Mouse (Mus musculus) embryonic facial prominence, embryonic 10.5 days (tissue): ENCODE data around the gene Derl3. TPM values are rescaled to one million over a fixed set of nuclear protein-coding genes. Genes with fewer than 3 reads are reported as not detected.

Experiments
- DNase-seq: peaks from one replicate; pipeline ENCODE4 v3.0.0-alpha.2; 2017; ENCODE audit warnings: low spot score
- H3K27ac ChIP-seq: fragments of 300-500 bp; sonication (generic); replicated peaks from 2 replicates; pipeline ENCODE4 v1.5.1; 2016; ENCODE audit warnings: mild to moderate bottlenecking
- H3K27me3 ChIP-seq: fragments of 300-500 bp; sonication (generic); replicated peaks from 2 replicates; pipeline ENCODE4 v1.6.1; 2016; ENCODE audit warnings: low read depth, mild to moderate bottlenecking; ENCODE audit not compliant: poor library complexity, severe bottlenecking
- H3K36me3 ChIP-seq: fragments of 300-500 bp; sonication (generic); replicated peaks from 2 replicates; pipeline ENCODE4 v1.6.1; 2016; ENCODE audit warnings: mild to moderate bottlenecking, moderate library complexity
- H3K4me1 ChIP-seq: fragments of 300-500 bp; sonication (generic); 2 replicates; pipeline ENCODE4 v1.6.1; 2016
- H3K4me3 ChIP-seq: fragments of 300-500 bp; sonication (generic); 2 replicates; pipeline ENCODE4 v1.5.1; 2016; ENCODE audit warnings: mild to moderate bottlenecking, moderate library complexity
- H3K9me3 ChIP-seq: fragments of 300-500 bp; sonication (generic); 2 replicates; pipeline ENCODE4 v1.6.1; 2016; ENCODE audit warnings: mild to moderate bottlenecking
- WGBS: fragments of 180-500 bp; shearing (Covaris S2); methylation state at CpG from one replicate; pipeline ENCODE4 v1.1.7; 2016; 5-methylcytosine and 5-hydroxymethylcytosine counted together
- polyA plus RNA-seq: library from polyadenylated mRNA; unstranded; fragments of >200 nt; fragmentation: Nextera tagmentation; extraction: Ambion mirVana; gene quantifications from 2 replicates; pipeline ENCODE4 v1.2.1, GENCODE M21; 2016

Derl3 gene
- polyA plus RNA-seq, 1 experiment from 2014 or later, result 3.0 TPM

DNA sequence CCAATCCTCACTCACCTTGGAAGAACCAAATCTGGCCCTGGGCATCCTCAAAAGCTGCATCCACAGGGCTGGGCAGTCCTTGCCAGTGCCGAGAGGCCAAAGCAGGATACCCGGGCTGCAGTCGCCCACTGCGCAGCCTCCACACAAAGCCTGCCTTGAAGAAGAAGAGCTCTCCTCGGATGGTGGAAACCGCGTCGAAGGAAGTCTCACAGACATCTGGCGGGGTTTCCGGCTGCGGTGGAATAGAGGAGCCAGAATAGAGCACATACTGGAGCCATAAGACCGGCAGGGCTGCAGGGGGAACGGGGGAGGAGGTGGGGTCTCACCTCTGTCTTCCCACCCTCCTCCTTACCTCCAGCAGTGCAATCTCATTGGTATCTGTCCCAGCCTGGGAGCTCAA lies 33.2 kb downstream of the Derl3 start:
- Histone ChIP-seq H3K4me3 (no peak overlapping the region), H3K27ac (0 out of 2 replicates have a peak overlapping the region, but pooled peaks have one; percentile 21), H3K27me3 (peaks cover 28% of the 10 kb centered on the region), H3K36me3 (peaks cover 54% of the 10 kb centered on the region), H3K9me3 (no peaks in the 10 kb centered on the region), H3K4me1 (peaks cover 28% of the 10 kb centered on the region)
- DNase-seq, result no peak
- WGBS, result 75% methylated on average over 13 of the region's 13 CpGs

DNA sequence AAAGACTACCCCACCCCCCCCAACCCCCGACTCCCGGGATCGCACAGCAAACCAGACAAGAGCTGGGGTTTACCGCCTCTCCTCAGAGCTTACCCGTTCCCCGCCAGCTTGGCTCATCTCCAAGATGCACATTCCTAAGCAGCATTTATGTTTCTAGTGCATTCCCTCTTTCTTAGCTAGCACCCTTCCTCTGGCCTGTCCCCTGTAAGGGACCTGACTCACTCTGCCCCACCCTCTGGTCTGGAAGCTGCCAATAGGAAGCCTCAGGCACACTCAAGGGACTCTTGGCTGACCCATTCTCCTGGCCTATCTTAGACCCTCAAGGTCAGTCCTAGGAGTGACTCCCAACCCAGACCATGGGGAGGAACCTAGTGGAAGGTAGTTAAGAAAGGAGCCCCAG lies 37.1 kb downstream of the Derl3 start:
- Histone ChIP-seq H3K4me1 (peaks cover 36% of the 10 kb centered on the region), H3K9me3 (no peaks in the 10 kb centered on the region), H3K36me3 (peaks cover 32% of the 10 kb centered on the region), H3K27ac (no peak overlapping the region), H3K4me3 (peak overlapping the region; percentile 74; the same call in 1 of the 2 replicates), H3K27me3 (peaks cover 67% of the 10 kb centered on the region)
- no peak for DNase-seq
- WGBS, result 44% methylated on average over 6 of the region's 6 CpGs

DNA sequence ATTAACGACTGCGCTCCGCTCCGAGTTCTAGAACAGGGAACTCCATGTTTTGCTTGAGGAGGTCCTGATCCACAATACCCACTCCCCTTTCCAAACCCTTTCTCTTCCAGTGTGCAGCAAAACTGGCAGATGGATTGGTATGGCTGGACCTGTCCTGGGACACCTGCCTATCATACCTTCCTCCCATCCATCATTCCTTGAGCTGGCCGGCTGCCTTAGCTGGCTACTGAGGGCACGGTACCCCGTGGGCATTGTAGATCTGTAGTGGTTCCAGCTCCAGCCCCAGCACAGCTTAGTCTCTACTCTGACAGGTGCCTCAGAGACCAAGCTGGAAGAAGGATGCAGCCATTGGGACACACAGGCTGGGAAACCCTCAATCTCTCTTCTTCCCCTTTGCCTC lies 38.1 kb downstream of the Derl3 start:
- no peaks in the 10 kb centered on the region for H3K9me3 ChIP-seq
- 30% methylated on average over 7 of the region's 7 CpGs for WGBS
- no peak for DNase-seq
- peak overlapping the region; percentile 74 for H3K4me3 ChIP-seq
- peaks cover 22% of the 10 kb centered on the region for H3K36me3 ChIP-seq
- H3K27ac ChIP-seq, result peak overlapping the region; percentile 87; the same call in 1 of the 2 replicates
- peaks cover 47% of the 10 kb centered on the region for H3K4me1 ChIP-seq
- peaks cover 77% of the 10 kb centered on the region for H3K27me3 ChIP-seq

DNA sequence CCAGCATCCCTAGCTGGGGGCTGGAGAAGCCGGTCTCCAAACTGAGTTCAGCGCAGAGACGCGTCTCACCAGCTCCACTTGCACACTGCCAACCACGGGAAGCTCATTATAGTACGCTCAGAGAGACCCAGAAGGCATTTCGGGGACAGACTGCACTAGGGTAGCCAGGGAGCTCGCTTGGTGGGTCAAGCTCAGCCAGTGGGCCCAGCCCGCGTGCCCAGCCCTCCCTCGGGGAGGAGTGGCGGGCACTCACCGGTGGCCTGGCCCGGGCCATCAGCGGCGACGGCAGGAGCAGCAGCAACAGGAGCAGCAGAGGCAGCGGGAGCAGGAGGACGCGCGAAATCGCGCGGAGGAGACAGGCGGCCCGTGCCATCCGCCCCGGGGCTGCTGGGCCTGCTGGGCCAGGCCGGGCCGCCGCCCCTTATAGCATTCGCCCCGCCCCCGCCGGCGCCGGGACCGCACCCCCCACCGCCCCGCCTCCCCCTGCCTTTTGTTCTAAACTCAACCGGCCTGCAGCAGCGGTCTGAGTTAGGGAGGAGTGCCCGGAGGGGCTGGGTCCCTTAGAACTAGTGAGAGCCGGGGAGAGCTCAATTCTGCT lies 39.0 kb downstream of the Derl3 start:
- H3K36me3 ChIP-seq, result peaks cover 14% of the 10 kb centered on the region
- H3K27me3 ChIP-seq, result peaks cover 86% of the 10 kb centered on the region
- peak; percentile 88 for DNase-seq
- peaks cover 48% of the 10 kb centered on the region for H3K4me1 ChIP-seq
- WGBS, result under 1% methylated on average over 44 of the region's 44 CpGs
- no peaks in the 10 kb centered on the region for H3K9me3 ChIP-seq
- peak overlapping the region; percentile 87 for H3K27ac ChIP-seq
- peak overlapping the region; percentile 74 for H3K4me3 ChIP-seq

DNA sequence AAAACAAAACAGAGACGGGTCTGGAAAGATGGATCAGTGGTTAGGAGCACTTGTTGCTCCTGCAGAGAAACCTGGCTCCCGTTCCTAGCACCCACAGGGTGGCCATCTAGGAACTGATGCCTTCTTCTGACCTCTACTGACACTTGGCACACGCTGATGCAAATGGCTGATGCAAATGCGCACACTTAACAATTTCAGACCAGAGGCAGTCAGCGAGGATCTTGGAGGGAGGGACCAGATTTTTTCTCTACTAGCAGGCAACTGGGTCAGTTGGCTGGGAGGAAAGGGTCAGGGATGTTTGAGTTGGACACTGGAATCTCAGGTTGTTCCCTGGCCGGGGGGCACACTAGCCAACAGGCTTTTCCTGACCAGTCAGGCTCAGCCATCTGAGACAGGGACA lies 39.7 kb downstream of the Derl3 start, which contains the start of gene Chchd10:
Chchd10 (plus strand) TSS at position 240 of the 400 bp plus-strand sequence.
- Histone ChIP-seq H3K36me3 (peaks cover 6% of the 10 kb centered on the region), H3K4me1 (peaks cover 55% of the 10 kb centered on the region)

DNA sequence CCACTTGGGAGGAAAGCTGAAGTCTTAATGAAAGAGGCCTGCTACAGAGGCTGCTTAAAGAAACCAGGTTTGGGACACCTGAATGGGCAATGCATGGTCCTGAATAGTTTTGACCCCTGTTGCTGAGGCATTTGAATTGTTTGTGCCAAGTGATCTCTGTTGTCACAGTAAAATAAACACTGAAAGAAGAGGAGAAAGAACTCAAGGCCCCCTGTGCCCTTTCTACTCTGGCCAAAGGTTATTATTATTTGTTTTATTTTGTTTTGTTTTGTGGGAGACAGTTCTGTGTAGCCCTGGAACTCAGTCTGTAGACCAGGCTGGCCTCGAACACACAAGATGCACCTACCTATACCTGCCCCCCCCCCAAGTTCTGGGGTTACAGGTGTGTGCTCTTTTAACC lies 41.8 kb downstream of the Derl3 start:
- Histone ChIP-seq H3K4me1 (peaks cover 58% of the 10 kb centered on the region), H3K9me3 (no peaks in the 10 kb centered on the region), H3K4me3 (peak overlapping the region; percentile 71), H3K36me3 (no peaks in the 10 kb centered on the region), H3K27me3 (peaks cover 96% of the 10 kb centered on the region), H3K27ac (no peak overlapping the region)
- WGBS, result 75% methylated on average over 1 of the region's 1 CpGs
- no peak for DNase-seq

More for the DNA sequence above, 39.7 kb downstream of the Derl3 start, which contains the start of gene Chchd10:
- Histone ChIP-seq H3K27me3 (peaks cover 93% of the 10 kb centered on the region), H3K9me3 (no peaks in the 10 kb centered on the region), H3K27ac (peak within 1 kb of the TSS; percentile 87), H3K4me3 (peak within 1 kb of the TSS; percentile 74)
- DNase-seq, result no peak
- WGBS, result 22% methylated on average over 6 of the region's 6 CpGs

DNA sequence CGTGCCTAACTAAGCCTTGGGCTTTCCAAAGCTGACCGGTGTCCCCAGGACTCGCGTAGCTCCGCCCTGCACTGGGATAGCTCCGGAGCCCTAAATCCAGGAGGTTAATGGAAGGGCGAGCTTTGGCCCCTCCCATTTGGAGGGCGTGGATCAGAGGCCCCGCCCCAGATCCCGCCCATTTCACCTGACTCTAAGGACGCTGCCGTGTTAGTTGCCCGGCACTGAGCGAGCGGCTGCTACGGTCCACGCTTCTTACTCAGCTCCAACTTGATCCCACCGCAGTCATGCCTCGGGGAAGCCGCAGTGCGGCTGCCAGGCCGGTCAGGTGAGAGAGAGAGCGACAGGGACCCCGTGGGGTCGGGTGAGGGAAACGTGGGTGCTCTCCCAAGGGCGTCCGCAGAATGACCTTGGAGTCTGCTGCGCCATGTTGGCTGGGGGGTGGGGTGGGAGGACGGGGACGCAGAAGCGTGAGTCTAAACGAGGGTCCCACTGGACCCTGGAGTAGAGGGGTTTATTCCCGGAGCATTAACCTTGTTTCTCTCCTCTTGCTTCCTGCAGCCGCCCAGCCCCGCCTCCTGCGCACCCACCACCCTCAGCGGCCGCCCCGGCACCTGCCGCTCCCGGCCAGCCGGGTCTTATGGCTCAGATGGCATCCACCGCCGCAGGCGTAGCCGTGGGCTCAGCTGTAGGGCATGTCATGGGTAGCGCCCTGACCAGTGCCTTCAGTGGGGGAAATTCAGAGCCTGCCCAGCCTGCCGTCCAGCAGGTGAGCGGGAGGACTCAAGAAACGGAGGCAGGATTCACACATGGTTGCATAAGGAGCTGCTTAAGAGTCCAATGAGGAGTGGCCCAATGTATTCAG lies 42.7 kb downstream of the Derl3 start, which contains the start of gene Mmp11:
Mmp11 (minus strand) TSS at position 817 of the 862 bp plus-strand sequence.
- Histone ChIP-seq H3K4me3 (peak within 1 kb of the TSS; percentile 71), H3K9me3 (no peaks in the 10 kb centered on the region), H3K36me3 (no peaks in the 10 kb centered on the region), H3K4me1 (peaks cover 57% of the 10 kb centered on the region), H3K27me3 (peaks cover 95% of the 10 kb centered on the region), H3K27ac (no peak within 1 kb of the TSS)
- WGBS, result 2% methylated on average over 51 of the region's 51 CpGs
- DNase-seq, result peak; percentile 84

DNA sequence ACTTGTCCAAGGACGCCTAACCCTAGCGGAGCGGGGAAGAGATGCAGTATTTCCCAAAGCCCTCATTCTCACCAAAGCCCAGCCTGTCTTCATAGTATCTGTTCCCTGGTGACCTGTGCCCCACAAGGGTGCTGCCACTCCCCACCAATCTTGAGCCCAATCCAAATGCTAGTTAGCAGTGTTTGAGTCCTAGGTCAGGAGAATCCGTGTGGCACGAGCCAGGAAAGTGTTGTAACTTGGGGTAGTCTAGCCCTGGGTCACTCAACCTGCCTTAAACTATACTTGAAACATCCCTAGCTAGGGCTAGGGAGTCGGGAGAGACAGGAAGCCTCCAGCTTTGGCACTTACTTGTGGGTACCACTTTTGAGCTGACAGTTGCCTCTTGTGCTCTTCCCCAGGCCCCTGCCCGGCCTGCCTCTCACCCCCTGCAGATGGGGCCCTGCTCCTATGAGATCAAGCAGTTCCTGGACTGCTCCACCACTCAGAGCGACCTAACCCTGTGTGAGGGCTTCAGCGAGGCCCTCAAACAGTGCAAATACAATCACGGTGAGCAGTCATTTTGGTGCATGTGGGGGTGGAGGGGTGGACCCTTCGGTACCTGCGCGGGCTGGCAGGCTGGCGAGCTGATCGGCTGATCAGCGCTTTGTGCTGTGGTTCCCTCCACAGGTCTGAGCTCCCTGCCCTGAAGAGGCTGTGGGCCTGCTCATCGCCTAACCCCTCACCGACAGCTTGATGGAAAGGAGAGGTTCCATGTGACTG lies 43.9 kb downstream of the Derl3 start:
- no peaks in the 10 kb centered on the region for H3K36me3 ChIP-seq
- peaks cover 45% of the 10 kb centered on the region for H3K4me1 ChIP-seq
- 32% methylated on average over 18 of the region's 18 CpGs for WGBS
- H3K27me3 ChIP-seq, result peaks cover 83% of the 10 kb centered on the region
- H3K27ac ChIP-seq, result no peak overlapping the region
- DNase-seq, result no peak
- no peaks in the 10 kb centered on the region for H3K9me3 ChIP-seq
- H3K4me3 ChIP-seq, result no peak overlapping the region

DNA sequence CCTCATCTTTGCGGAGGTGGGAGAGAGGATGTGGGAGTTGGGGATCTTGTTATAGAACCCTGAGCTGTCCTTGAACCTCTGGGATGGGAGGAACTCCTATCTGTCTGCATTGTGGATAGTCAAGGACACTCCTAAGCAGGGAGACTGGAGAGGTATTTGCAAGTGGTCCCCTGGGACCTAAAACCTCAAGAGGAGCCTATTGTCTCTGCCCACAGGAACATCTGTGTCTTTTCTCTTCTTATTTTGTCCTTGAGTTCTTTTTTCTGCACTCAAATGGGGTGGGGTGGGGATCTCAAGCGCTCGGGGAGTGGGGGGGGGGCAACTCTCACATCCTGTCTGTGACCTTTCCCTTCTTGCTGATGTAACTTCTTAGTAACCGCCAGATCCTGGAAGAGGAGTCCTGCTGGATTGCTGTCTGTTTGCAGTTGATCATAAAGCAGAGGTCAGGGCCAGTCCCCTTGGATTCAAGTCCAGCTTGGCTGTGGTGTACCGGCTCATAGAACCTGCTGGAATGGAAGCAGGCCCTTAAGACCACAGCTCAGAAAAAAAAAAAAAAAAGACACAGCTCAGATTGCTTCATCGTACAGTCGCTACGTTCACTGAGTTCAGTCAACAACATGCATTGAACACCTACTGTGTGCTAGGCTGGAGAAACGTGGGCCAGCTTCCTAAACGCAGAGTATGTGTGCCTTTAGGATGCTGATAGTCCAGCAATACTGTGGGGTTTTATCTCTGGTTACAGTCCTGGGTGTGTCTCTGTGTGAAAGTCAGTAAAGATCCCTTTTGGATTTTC lies 44.8 kb downstream of the Derl3 start:
- no peaks in the 10 kb centered on the region for H3K9me3 ChIP-seq
- H3K27me3 ChIP-seq, result peaks cover 82% of the 10 kb centered on the region
- peaks cover 36% of the 10 kb centered on the region for H3K4me1 ChIP-seq
- no peak for DNase-seq
- no peak overlapping the region for H3K27ac ChIP-seq
- H3K36me3 ChIP-seq, result no peaks in the 10 kb centered on the region
- WGBS, result 51% methylated on average over 10 of the region's 10 CpGs
- H3K4me3 ChIP-seq, result no peak overlapping the region

DNA sequence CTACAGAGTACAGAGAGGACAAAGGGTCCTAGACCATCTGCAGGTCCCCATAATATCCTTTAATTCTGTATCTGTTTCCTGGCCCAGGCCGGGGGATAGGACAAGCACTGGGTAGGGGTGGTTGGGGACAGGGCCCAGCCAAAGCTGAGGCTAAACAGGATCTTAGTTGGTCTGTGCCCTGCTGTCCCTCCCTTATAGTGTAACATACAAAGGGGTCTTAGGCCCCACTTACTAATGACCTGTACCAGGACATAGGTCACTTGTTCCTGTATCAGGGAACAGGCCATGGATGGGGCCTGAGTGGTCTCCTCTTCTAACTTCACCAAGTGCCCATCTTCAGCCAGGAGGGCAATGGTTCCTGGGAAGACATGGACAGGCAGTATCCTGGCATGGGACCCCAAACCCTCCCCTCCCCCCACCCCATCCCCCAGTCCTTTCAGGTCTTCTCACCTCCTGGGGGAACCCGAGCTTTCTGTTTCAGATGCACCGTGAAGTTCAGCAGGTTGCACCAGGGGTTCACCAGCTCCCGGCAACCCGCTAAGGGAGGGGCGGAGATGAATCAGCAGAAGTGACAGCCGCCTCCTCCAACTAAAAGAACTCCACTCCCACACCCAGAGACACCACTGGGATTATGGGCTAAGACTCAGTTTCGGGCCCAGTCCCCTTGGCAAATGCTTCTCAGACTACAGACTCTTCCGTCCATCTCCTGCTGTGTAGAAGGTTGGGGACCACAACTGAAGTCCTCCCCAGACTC lies 46.4 kb downstream of the Derl3 start:
- H3K4me1 ChIP-seq, result peaks cover 41% of the 10 kb centered on the region
- 42% methylated on average over 9 of the region's 9 CpGs for WGBS
- 0 out of 2 replicates have a peak overlapping the region, but pooled peaks have one; percentile 22 for H3K4me3 ChIP-seq
- peaks cover 68% of the 10 kb centered on the region for H3K27me3 ChIP-seq
- DNase-seq, result no peak
- H3K9me3 ChIP-seq, result no peaks in the 10 kb centered on the region
- no peaks in the 10 kb centered on the region for H3K36me3 ChIP-seq
- H3K27ac ChIP-seq, result no peak overlapping the region

DNA sequence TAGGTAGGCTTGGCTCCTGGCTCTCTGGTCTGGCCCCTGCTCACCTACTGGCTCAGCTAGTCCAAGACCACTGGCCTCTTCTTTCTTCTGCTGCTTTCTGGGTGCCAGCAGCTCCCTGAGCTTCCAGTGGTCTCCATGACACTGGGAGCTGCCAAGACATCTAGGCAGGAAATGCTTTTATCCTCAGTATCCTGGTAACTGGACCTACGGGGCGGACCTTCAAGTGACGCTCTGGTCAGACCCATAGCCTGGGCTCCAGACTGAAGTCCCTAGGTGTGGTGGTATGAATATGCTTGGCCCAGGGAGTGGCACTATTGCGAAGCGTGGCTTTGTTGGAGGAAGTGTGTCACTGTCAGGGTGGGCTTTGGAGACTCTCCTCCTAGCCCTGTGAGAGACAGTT lies 47.3 kb downstream of the Derl3 start, which contains the start of gene Gm867:
Gm867 (minus strand) TSS at position 153 of the 400 bp plus-strand sequence.
- Histone ChIP-seq H3K27ac (0 out of 2 replicates have a peak within 1 kb of the TSS, but pooled peaks have one; percentile 19), H3K4me1 (peaks cover 35% of the 10 kb centered on the region), H3K4me3 (0 out of 2 replicates have a peak within 1 kb of the TSS, but pooled peaks have one; percentile 22), H3K9me3 (no peaks in the 10 kb centered on the region), H3K36me3 (no peaks in the 10 kb centered on the region), H3K27me3 (peaks cover 59% of the 10 kb centered on the region)
- DNase-seq, result no peak
- 76% methylated on average over 5 of the region's 5 CpGs for WGBS
